Mouse (Mus musculus) C2C12 (cell line): ENCODE results near the gene Selenoi. TPM values are rescaled to one million over a fixed set of nuclear protein-coding genes. Genes with fewer than 3 reads are reported as not detected.

Source experiments
- H3K27me3 ChIP-seq: one replicate; pipeline ENCODE4 v1.6.1; 2011; ENCODE audit not compliant: control insufficient read depth, insufficient read depth, insufficient read length
- H3K36me3 ChIP-seq: one replicate; pipeline ENCODE4 v1.6.1; 2011; ENCODE audit not compliant: control insufficient read depth, insufficient read depth
- H3K4me3 ChIP-seq: one replicate; pipeline ENCODE4 v1.5.1; 2011; ENCODE audit warnings: mild to moderate bottlenecking, control low read depth; ENCODE audit not compliant: poor library complexity, insufficient read depth, severe bottlenecking
- H3K79me2 ChIP-seq: one replicate; pipeline ENCODE4 v1.6.1; 2011; ENCODE audit not compliant: control insufficient read depth, insufficient read depth
- H3K79me3 ChIP-seq: one replicate; pipeline ENCODE4 v1.6.1; 2011; ENCODE audit warnings: low read depth, control low read depth
- H3ac ChIP-seq: one replicate; pipeline ENCODE3; 2011; ENCODE audit warnings: low read depth; ENCODE audit not compliant: control insufficient read depth, insufficient read length
- CEBPB ChIP-seq: IDR thresholded peaks from one replicate; pipeline ENCODE4 v1.6.1; 2011; ENCODE audit warnings: low read depth, mild to moderate bottlenecking, control low read depth, moderate library complexity
- CTCF ChIP-seq: IDR thresholded peaks from one replicate; pipeline ENCODE4 v1.5.1; 2011; ENCODE audit not compliant: control insufficient read depth, insufficient read depth, insufficient read length
- FOSL1 ChIP-seq: IDR thresholded peaks from one replicate; pipeline ENCODE4 v1.8.0; 2011; ENCODE audit warnings: mild to moderate bottlenecking, low read length; ENCODE audit not compliant: poor library complexity, insufficient read depth, severe bottlenecking
- MAX ChIP-seq: IDR thresholded peaks from one replicate; pipeline ENCODE4 v1.6.1; 2011; ENCODE audit warnings: mild to moderate bottlenecking, control low read depth
- MYOD1 ChIP-seq: IDR thresholded peaks from one replicate; pipeline ENCODE4 v1.6.1; 2011; ENCODE audit warnings: low read depth; ENCODE audit not compliant: control insufficient read depth, insufficient read length
- MYOG ChIP-seq: IDR thresholded peaks from one replicate; pipeline ENCODE4 v1.6.1; 2011; ENCODE audit not compliant: control insufficient read depth, insufficient read length; ENCODE audit errors: extremely low read depth
- USF1 ChIP-seq: IDR thresholded peaks from one replicate; pipeline ENCODE4 v1.6.1; 2011; ENCODE audit warnings: low read depth, mild to moderate bottlenecking, control low read depth, moderate library complexity
- polyA plus RNA-seq: library from polyadenylated mRNA; unstranded; fragments of >200 nt; fragmentation: generic; extraction: Trizol; gene quantifications from one replicate; pipeline ENCODE4 v1.2.1, GENCODE M21; 2012; ENCODE audit warnings: missing spikeins

The Selenoi gene
- polyA plus RNA-seq, 1 experiment, result 15.0 TPM

- peaks cover 100% of the 10 kb centered on the region for H3K79me2 ChIP-seq
- TF ChIP-seq MYOG, result no peak
Measured at GRCm38 (mm10) chr5:30240552-30240951, 8.2 kb downstream of the Selenoi start.

GRCm38 (mm10) chr5:30242410-30242809 lies 10.0 kb downstream of the Selenoi start:
- no peak for TF ChIP-seq FOSL1
- TF ChIP-seq CTCF, result no peak
- TF ChIP-seq USF1, result no peak
- TF ChIP-seq MYOD1, result no peak
- TF ChIP-seq CEBPB, result no peak
- no peak for TF ChIP-seq MAX
- no peak for TF ChIP-seq MYOG
- Histone ChIP-seq H3K27me3 (no peaks in the 10 kb centered on the region), H3K79me3 (peaks cover 90% of the 10 kb centered on the region), H3K4me3 (no peak overlapping the region), H3K79me2 (peaks cover 100% of the 10 kb centered on the region), H3K36me3 (peaks cover 2% of the 10 kb centered on the region), H3ac (no peak overlapping the region)

More at GRCm38 (mm10) chr5:30240552-30240951, 8.2 kb downstream of the Selenoi start:
- no peaks in the 10 kb centered on the region for H3K27me3 ChIP-seq
- H3ac ChIP-seq, result no peak overlapping the region
- H3K79me3 ChIP-seq, result peaks cover 95% of the 10 kb centered on the region
- H3K4me3 ChIP-seq, result no peak overlapping the region
- H3K36me3 ChIP-seq, result no peaks in the 10 kb centered on the region

- no peaks in the 10 kb centered on the region for H3K27me3 ChIP-seq
- TF ChIP-seq MYOG (no peak), MYOD1 (no peak), CEBPB (no peak), MAX (no peak), CTCF (no peak), USF1 (no peak), FOSL1 (no peak)
- H3ac ChIP-seq, result no peak overlapping the region
- no peak overlapping the region for H3K4me3 ChIP-seq
- H3K79me2 ChIP-seq, result peaks cover 95% of the 10 kb centered on the region
- peaks cover 4% of the 10 kb centered on the region for H3K36me3 ChIP-seq
- peaks cover 83% of the 10 kb centered on the region for H3K79me3 ChIP-seq
Measured at GRCm38 (mm10) chr5:30243741-30244140, 11.4 kb downstream of the Selenoi start.

- TF ChIP-seq MAX (no peak), MYOD1 (no peak), USF1 (no peak), CTCF (no peak), CEBPB (no peak), MYOG (no peak), FOSL1 (no peak)
- H3K4me3 ChIP-seq, result no peak overlapping the region
Measured at GRCm38 (mm10) chr5:30245861-30246416, 13.6 kb downstream of the Selenoi start.

GRCm38 (mm10) chr5:30247666-30248065 lies 15.3 kb downstream of the Selenoi start:
- Histone ChIP-seq H3K36me3 (peaks cover 24% of the 10 kb centered on the region), H3K79me3 (peaks cover 46% of the 10 kb centered on the region), H3K4me3 (no peak overlapping the region), H3K27me3 (no peaks in the 10 kb centered on the region), H3K79me2 (peaks cover 56% of the 10 kb centered on the region), H3ac (no peak overlapping the region)
- TF ChIP-seq MAX, result no peak
- no peak for TF ChIP-seq FOSL1
- no peak for TF ChIP-seq MYOG
- TF ChIP-seq MYOD1, result no peak
- no peak for TF ChIP-seq CEBPB

More at GRCm38 (mm10) chr5:30245861-30246416, 13.6 kb downstream of the Selenoi start:
- peaks cover 12% of the 10 kb centered on the region for H3K36me3 ChIP-seq
- H3K79me2 ChIP-seq, result peaks cover 73% of the 10 kb centered on the region
- peaks cover 61% of the 10 kb centered on the region for H3K79me3 ChIP-seq
- H3K27me3 ChIP-seq, result no peaks in the 10 kb centered on the region
- H3ac ChIP-seq, result no peak overlapping the region

GRCm38 (mm10) chr5:30255567-30256354 lies 23.4 kb downstream of the Selenoi start:
- Histone ChIP-seq H3ac (no peak overlapping the region), H3K4me3 (no peak overlapping the region), H3K36me3 (peaks cover 75% of the 10 kb centered on the region), H3K79me3 (no peaks in the 10 kb centered on the region), H3K27me3 (no peaks in the 10 kb centered on the region), H3K79me2 (no peaks in the 10 kb centered on the region)
- no peak for TF ChIP-seq MAX
